Mouse (Mus musculus) midbrain, embryonic 10.5 days (tissue): ENCODE results near the gene Reck. TPM values are rescaled to one million over a fixed set of nuclear protein-coding genes. Genes with fewer than 3 reads are reported as not detected.
A peak's percentile ranks its signal among the peaks of the same experiment; 100 is the strongest.

Experiments used
- DNase-seq: peaks from one replicate; pipeline ENCODE4 v3.0.0-alpha.2; 2017; ENCODE audit warnings: low spot score
- H3K27ac ChIP-seq: fragments of 300-500 bp; sonication (generic); replicated peaks from 2 replicates; pipeline ENCODE4 v1.5.1; 2016; ENCODE audit warnings: mild to moderate bottlenecking
- H3K27me3 ChIP-seq: fragments of 300-500 bp; sonication (generic); 2 replicates; pipeline ENCODE4 v1.6.1; 2016; ENCODE audit warnings: low read depth, mild to moderate bottlenecking; ENCODE audit not compliant: poor library complexity, severe bottlenecking
- H3K36me3 ChIP-seq: fragments of 300-500 bp; sonication (generic); 2 replicates; pipeline ENCODE4 v1.6.1; 2016; ENCODE audit warnings: mild to moderate bottlenecking, moderate library complexity
- H3K4me1 ChIP-seq: fragments of 300-500 bp; sonication (generic); 2 replicates; pipeline ENCODE4 v1.6.1; 2016
- H3K4me3 ChIP-seq: fragments of 300-500 bp; sonication (generic); 2 replicates; pipeline ENCODE4 v1.5.1; 2016; ENCODE audit warnings: mild to moderate bottlenecking, moderate library complexity
- H3K9me3 ChIP-seq: fragments of 300-500 bp; sonication (generic); replicated peaks from 2 replicates; pipeline ENCODE4 v1.6.1; 2016; ENCODE audit warnings: mild to moderate bottlenecking
- WGBS: fragments of 180-500 bp; shearing (Covaris S2); methylation state at CpG from one replicate; pipeline ENCODE4 v1.1.7; 2016; 5-methylcytosine and 5-hydroxymethylcytosine counted together
- polyA plus RNA-seq: library from polyadenylated mRNA; unstranded; fragments of >200 nt; fragmentation: Nextera tagmentation; extraction: Ambion mirVana; gene quantifications from 2 replicates; pipeline ENCODE4 v1.2.1, GENCODE M21; 2016

The Reck gene
- polyA plus RNA-seq, 1 experiment from 2014 or later = 8.7 TPM

DNA sequence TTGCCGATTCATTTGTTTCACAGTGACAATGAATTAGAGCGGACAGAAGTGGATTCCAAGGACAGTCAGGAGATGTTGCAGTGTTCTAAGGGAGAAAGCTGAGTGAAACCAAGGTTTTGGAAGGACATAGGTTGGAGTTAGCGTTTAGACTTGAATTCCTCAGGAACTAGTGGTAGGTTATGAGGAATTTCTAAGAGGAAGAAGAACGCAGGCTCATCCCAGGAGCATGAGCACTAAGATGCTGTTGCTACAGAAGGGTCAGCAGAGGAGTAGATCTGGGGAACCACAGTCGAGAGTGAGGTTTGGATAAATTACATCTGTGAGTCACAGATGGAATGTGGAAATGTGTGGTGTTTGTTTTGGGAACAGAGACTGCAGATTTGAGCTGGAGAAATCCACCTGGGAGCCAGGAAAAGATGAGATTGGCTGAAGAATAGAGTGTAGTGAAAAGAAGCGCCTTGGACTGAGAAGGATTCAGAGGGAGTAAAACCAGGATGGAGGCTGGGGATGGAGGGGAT is 101.0 kb downstream of the Reck start:
- H3K27me3 ChIP-seq = peaks cover 90% of the 10 kb centered on the region
- no peaks in the 10 kb centered on the region for H3K36me3 ChIP-seq
- no peak overlapping the region for H3K4me3 ChIP-seq
- H3K4me1 ChIP-seq = peaks cover 42% of the 10 kb centered on the region
- no peak for DNase-seq
- WGBS = 84% methylated on average over 6 of the region's 6 CpGs
- H3K9me3 ChIP-seq = no peaks in the 10 kb centered on the region
- no peak overlapping the region for H3K27ac ChIP-seq

DNA sequence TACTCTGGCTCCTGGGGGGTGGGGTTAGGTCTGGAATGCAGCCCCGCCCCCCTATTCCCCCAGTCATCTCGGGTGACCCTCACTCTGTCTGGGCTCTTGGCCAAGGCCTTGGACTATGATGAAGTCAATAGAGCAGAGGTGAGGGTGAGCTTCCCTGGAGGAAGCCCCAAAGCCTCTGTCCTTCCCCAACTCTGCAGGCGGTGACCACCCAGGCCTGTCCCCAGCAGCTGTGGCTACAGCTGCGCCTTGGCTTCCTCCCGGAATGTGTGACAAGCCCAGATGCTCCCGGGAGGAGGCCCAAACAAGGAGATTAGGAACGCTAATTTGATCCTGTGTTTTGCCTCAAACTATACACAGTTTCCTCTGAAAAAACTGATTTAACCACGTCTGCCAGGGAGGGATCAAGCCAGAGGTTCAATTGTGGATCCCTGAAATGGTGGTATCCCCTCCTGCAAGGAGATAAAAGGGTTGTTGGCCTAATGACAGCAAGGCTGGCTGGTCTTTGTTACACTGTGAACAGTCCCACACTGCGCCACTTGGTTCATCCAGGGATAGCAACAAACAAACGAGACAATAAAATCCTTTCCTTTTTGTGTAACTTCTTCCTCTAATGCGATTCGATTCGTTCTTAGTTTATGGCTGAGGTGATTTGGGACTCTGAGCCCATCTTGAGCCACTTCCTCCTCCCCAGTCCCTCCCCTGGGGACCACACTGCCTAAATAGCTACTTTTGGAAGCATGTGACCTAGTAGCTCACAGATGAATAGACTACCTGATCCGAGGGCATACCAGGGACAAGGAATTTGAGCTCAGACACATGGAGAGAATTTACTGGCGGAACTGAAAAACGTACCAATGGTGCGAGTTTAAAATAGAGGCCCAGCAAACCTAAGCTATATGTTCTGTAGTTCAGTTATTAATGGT is 103.5 kb downstream of the Reck start:
- H3K27me3 ChIP-seq = peaks cover 93% of the 10 kb centered on the region

DNA sequence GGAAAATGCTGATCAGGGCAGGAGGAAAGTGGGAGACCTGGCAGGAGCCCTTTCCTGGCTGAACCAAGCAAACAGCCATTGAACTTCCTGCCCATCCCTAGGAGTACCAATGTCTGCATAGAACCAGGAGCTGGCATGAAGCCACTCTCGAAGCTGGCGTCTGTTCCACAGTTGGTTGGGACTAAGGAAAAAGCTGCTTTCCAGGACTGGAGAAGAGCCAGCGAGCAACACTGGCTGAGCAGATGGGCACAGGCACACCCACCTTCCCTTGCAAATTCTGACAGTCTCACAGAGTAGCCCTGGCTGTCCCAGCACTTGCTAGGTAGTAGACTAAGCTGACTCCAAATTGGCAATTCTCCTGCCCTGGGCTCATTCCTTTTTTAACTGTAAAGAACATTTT is 104.4 kb downstream of the Reck start:
- no peak for DNase-seq
- WGBS = 83% methylated on average over 3 of the region's 3 CpGs
- Histone ChIP-seq H3K27me3 (peaks cover 93% of the 10 kb centered on the region), H3K4me3 (no peak overlapping the region), H3K9me3 (no peaks in the 10 kb centered on the region), H3K4me1 (peaks cover 23% of the 10 kb centered on the region), H3K27ac (no peak overlapping the region), H3K36me3 (no peaks in the 10 kb centered on the region)

More for the DNA sequence above, 103.5 kb downstream of the Reck start:
- Histone ChIP-seq H3K4me1 (peaks cover 24% of the 10 kb centered on the region), H3K9me3 (no peaks in the 10 kb centered on the region), H3K27ac (peak overlapping the region; percentile 72), H3K36me3 (no peaks in the 10 kb centered on the region), H3K4me3 (no peak overlapping the region)
- DNase-seq = peak; percentile 58
- 13% methylated on average over 17 of the region's 17 CpGs for WGBS

DNA sequence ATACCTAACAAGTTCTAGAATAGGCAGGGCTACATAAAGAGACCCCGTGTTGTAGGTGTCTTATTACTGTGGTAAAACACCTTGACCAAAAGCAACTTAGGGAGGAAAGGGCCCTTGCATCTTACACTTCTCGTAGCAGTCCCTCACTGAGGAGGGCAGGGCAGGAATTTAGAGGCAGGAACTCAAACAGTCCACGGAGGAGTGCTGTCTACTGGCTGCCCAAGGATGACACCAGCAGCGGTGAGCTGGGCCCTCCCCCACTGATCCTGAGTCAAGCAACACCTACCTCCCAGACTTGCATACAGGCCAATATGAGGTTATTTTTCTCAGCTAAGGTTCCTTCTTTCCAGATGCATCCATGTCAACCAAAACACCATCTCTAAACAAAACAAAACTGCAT is 104.9 kb downstream of the Reck start:
- no peaks in the 10 kb centered on the region for H3K36me3 ChIP-seq
- H3K27ac ChIP-seq = no peak overlapping the region
- no peak overlapping the region for H3K4me3 ChIP-seq
- H3K27me3 ChIP-seq = peaks cover 92% of the 10 kb centered on the region
- no peak for DNase-seq
- no peaks in the 10 kb centered on the region for H3K9me3 ChIP-seq
- WGBS = 85% methylated on average over 4 of the region's 4 CpGs
- peaks cover 23% of the 10 kb centered on the region for H3K4me1 ChIP-seq

DNA sequence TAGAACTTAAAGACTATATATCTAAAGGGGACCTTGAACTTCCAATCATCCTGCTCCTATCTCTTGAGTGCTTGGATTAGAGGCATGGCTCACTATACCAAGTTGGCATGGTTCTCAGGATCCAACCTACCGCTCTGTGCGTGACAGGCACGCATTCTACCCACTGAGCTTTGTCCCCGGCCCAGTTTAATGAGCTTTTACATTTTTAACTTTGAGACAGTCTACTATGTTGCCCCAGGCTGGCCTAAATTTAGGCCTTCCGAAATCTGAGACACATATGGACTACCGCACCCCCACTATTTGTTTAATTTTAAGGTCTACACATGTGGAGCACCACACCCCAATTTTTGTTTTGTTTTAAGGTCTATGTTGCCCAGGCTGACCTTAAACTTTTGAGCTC is 105.5 kb downstream of the Reck start:
- no peak for DNase-seq
- no peaks in the 10 kb centered on the region for H3K36me3 ChIP-seq
- peaks cover 95% of the 10 kb centered on the region for H3K27me3 ChIP-seq
- no peak overlapping the region for H3K4me3 ChIP-seq
- no peak overlapping the region for H3K27ac ChIP-seq
- H3K4me1 ChIP-seq = peaks cover 23% of the 10 kb centered on the region
- H3K9me3 ChIP-seq = no peaks in the 10 kb centered on the region
- WGBS = 93% methylated on average over 6 of the region's 6 CpGs

DNA sequence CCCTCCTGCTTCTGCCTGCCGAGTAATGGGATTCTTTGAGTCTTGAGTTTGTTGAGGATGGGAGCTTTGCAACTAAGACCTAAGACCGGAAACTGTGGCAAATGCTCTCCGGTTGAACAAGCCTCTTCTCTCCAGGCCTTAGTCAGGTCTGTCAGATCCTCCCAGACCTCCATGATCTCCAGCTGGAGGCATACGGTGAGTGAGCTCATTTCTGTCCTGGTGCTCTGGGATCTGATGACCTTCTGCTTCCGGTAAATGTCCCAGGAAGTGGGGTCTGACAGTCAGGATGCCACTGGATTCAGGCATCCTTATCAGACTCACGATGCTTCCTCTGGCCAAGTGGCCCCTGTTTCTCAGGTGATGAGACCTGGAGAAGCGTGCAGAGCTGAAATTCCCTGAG is 105.9 kb downstream of the Reck start:
- H3K27ac ChIP-seq = peak overlapping the region; percentile 30; the same call in 1 of the 2 replicates
- WGBS = 86% methylated on average over 7 of the region's 7 CpGs

DNA sequence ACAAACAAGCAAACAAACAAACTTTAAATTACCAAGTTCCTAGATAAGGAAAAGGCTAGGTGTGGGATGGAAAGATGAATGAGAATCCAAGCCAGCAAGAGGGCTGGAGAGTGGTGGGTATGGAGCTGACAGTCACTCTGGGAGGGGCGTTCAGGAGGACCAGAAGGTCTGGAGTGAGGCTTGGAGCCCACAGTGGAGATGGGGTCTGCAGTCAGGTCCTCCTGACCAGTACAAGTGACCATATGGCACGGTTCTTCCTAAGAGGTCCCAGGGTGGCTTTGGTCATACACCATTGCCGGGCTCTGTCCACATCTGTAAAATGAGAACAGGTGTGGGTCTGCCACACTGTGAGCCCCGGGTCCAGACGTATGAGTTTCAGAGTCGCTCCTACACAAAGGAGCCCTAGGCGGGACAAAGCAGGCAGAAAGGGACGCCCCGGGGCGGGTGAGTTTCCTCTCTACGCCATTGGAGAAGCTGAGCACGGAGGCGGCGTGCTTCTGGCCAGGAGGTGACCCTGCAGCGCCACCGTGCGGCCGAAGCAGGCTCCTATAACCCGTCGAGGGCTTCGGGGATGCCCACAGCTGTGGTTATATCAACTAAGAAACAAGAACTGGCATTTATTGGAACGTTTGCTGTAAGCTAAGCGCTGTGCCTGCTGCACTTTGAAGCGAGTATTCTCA is 106.9 kb downstream of the Reck start:
- no peaks in the 10 kb centered on the region for H3K36me3 ChIP-seq
- DNase-seq = peak; percentile 93
- 4% methylated on average over 24 of the region's 24 CpGs for WGBS
- H3K27ac ChIP-seq = peak overlapping the region; percentile 84
- no peaks in the 10 kb centered on the region for H3K9me3 ChIP-seq
- peak overlapping the region; percentile 48 for H3K4me3 ChIP-seq
- H3K4me1 ChIP-seq = peaks cover 23% of the 10 kb centered on the region
- H3K27me3 ChIP-seq = peaks cover 87% of the 10 kb centered on the region

More for the DNA sequence above, 105.9 kb downstream of the Reck start:
- peaks cover 23% of the 10 kb centered on the region for H3K4me1 ChIP-seq
- H3K27me3 ChIP-seq = peaks cover 91% of the 10 kb centered on the region
- no peak for DNase-seq
- no peak overlapping the region for H3K4me3 ChIP-seq
- H3K9me3 ChIP-seq = no peaks in the 10 kb centered on the region
- H3K36me3 ChIP-seq = no peaks in the 10 kb centered on the region

DNA sequence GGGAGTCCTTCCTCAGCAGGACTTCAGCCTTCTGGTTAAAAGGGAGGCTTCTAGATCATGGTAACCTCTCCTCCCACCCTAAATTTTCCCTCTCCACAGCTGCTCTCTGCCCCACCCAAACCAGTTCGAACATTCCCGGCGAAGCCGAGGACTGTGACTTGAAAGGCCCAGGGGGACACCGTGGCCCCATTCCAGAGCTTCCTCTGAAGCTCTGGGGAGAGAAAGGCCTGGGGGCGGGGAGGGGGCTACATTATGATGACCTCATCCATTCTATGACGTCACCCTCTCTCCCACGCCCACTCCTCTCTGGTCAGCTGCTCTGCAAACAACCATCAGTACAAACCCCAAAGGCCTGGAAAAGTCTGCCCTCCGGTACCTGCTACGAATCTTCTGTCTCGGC is 107.9 kb downstream of the Reck start, which contains the start of gene Ccin:
Gene Ccin, plus strand, starts transcription at position 303 of the 400 bp plus-strand sequence.
- WGBS = 86% methylated on average over 11 of the region's 11 CpGs
- H3K27ac ChIP-seq = peak within 1 kb of the TSS; percentile 84

DNA sequence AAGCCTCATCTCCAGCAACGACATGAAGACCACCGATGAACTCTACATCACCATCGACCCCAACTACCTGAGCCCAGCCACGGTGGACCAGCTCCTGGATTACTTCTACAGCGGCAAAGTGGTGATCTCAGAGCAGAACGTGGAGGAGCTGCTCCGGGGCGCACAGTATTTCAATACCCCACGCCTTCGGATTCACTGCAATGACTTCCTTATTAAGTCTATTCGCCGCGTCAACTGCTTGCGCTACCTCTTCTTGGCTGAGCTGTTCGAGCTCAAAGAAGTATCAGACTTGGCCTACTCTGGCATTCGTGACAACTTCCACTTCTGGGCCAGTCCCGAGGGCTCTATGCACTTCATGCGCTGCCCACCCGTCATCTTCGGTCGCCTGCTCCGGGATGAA is 108.4 kb downstream of the Reck start:
- Histone ChIP-seq H3K4me3 (no peak overlapping the region), H3K4me1 (peaks cover 14% of the 10 kb centered on the region), H3K36me3 (no peaks in the 10 kb centered on the region), H3K27me3 (peaks cover 72% of the 10 kb centered on the region), H3K27ac (no peak overlapping the region), H3K9me3 (no peaks in the 10 kb centered on the region)
- DNase-seq = no peak
- 92% methylated on average over 22 of the region's 22 CpGs for WGBS

More for the DNA sequence above, 107.9 kb downstream of the Reck start, which contains the start of gene Ccin:
- Histone ChIP-seq H3K36me3 (no peaks in the 10 kb centered on the region), H3K27me3 (peaks cover 78% of the 10 kb centered on the region), H3K9me3 (no peaks in the 10 kb centered on the region), H3K4me1 (peaks cover 17% of the 10 kb centered on the region), H3K4me3 (peak within 1 kb of the TSS; percentile 48)
- DNase-seq = no peak

DNA sequence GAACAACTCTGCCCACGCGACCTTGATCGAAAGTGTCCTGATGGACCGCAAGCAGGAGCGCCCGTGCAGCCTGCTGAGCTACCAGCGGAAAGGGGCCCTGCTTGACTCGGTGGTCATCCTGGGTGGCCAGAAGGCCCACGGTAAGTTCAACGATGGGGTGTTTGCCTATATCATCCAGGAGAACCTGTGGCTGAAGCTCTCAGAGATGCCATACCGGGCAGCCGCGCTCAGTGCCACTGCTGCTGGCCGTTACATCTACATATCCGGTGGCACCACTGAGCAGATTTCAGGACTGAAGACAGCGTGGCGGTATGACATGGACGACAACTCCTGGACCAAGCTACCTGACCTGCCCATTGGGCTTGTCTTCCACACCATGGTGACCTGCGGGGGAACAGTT is 109.0 kb downstream of the Reck start:
- Histone ChIP-seq H3K4me1 (peaks cover 8% of the 10 kb centered on the region), H3K4me3 (no peak overlapping the region), H3K27ac (no peak overlapping the region), H3K36me3 (no peaks in the 10 kb centered on the region), H3K27me3 (peaks cover 68% of the 10 kb centered on the region), H3K9me3 (no peaks in the 10 kb centered on the region)
- 90% methylated on average over 19 of the region's 19 CpGs for WGBS
- DNase-seq = no peak

DNA sequence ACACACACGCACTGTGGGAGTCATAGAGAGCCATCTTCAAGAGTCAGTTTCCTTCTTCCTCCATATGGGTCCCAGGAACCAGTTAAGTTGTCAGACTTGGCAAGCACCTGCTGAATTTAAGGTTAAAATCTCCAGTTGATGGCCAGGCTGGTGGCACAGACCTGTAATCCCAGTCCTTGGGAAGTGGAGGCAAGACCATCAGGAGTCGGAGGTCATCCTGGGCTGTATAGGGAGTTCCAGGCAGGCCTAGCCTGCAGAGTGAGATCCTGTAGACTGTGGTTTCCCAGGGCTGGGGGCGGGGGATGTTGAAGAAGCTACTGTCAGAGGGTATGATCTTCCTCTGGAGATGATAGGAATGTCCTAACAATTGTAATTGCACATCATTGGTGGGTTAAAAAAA is 113.6 kb downstream of the Reck start:
- no peak for DNase-seq
- no peak overlapping the region for H3K4me3 ChIP-seq
- peaks cover 22% of the 10 kb centered on the region for H3K27me3 ChIP-seq
- H3K36me3 ChIP-seq = no peaks in the 10 kb centered on the region
- no peaks in the 10 kb centered on the region for H3K9me3 ChIP-seq
- H3K4me1 ChIP-seq = 0 out of 2 replicates have a peak, but pooled peaks cover 3% of the 10 kb centered on the region
- H3K27ac ChIP-seq = no peak overlapping the region
- WGBS = 90% methylated on average over 3 of the region's 3 CpGs

DNA sequence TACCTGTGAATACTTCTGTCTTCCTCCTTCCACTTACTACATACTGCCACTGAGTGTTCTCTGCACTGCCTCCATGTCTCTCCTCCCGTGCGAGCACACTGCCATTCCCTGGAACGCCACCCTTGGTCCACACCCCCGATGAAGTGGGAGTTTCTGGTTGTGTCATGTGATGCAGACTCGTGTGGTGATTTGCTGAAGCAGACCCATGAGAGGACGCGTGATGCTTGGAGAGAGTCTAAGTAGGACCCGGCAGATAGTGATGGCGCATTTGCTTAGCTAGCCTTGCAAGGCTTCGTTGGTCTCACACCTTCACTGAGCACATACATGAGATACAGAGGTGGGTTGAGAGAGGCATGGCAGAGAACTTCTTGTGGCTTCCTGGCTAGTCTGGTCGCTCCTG is 117.7 kb downstream of the Reck start:
- DNase-seq = no peak

More for the DNA sequence above, 117.7 kb downstream of the Reck start:
- no peak overlapping the region for H3K4me3 ChIP-seq
- H3K36me3 ChIP-seq = no peaks in the 10 kb centered on the region
- no peak overlapping the region for H3K27ac ChIP-seq
- no peaks in the 10 kb centered on the region for H3K9me3 ChIP-seq
- no peaks in the 10 kb centered on the region for H3K27me3 ChIP-seq
- WGBS = 94% methylated on average over 11 of the region's 11 CpGs
- 0 out of 2 replicates have a peak, but pooled peaks cover 3% of the 10 kb centered on the region for H3K4me1 ChIP-seq
